Mouse (Mus musculus) urinary bladder, postnatal 25 days (tissue): ENCODE measurements around the gene Nol8.

Source experiments
- DNase-seq: peaks from one replicate; pipeline ENCODE4 v3.0.0; 2022; ENCODE audit warnings: low spot score

The Nol8 gene

GRCm38 (mm10) chr13:49684266-49684665 lies 31.4 kb downstream of the Nol8 start:
- DNase-seq: no peak

DNA sequence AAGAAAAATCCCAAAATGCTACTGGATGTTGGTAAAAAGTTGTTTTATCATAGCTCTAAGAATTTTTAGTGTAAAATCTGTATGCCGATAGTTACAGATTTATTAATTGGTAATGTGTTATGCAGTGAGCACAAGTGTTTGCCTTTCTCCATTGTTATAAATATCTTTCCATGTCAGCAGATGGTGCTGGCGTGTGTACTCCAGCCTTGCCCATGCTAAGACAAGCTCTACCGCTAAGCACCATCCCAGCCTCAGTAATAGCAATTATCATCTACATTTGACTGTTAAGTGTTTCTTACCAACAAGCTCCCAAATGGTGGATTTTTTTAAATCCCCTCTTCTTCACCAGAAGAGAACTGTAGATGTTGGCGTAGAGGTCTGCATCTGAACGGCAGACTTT lies 38.2 kb downstream of the Nol8 start:
- no peak for DNase-seq

GRCm38 (mm10) chr13:49703216-49703779 lies 50.4 kb downstream of the Nol8 start:
- no peak for DNase-seq

DNA sequence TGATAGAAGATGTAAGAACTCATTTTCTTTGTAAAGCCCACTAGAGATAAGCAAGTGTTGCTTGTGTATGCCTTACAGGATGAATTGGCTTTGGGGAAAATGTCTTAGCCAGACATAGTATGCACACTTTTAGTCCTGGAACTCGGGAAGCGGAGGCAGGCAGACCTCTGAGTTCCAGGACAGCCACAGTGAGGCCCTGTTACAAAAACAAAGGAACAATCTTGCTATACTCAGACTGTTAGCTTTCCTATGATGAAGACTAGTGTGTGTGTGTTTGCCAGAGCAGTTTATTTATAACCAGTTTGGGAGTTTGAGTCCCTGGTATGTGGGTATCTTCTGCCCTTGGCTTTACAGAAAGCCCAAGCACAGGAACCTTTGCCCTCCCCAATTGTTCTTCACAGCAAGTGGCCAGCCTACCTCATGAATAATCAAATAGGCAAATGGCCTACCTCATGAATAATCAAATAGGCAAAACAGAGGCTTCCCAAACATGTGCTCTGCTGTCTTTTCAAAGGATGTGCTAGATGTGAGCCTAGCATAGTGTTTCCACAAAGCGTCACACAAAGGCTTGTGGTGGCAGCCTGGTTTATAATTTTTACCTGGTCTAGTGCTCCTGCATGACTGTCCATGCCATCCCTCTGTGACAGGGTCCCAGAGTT lies 53.3 kb downstream of the Nol8 start:
- DNase-seq: no peak

DNA sequence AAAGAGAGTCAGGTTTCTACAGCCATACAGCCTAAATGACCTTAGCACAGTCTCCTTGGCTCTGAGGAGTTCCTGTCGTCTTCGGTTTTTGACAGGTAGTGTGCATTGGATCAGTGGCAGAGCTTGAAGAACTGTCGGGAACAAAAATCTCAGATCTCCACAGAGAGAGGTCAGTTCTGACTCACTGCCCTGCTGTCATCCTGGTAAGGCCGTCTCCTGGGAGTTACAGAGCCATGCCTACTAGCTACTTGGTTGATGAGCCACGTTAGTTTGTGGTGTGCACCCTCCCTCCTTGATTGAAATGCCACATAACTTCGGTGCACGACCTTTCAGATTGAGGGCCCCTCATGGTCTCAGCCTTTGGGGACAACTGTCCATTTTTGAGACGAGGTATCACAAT lies 55.4 kb downstream of the Nol8 start:
- no peak for DNase-seq

DNA sequence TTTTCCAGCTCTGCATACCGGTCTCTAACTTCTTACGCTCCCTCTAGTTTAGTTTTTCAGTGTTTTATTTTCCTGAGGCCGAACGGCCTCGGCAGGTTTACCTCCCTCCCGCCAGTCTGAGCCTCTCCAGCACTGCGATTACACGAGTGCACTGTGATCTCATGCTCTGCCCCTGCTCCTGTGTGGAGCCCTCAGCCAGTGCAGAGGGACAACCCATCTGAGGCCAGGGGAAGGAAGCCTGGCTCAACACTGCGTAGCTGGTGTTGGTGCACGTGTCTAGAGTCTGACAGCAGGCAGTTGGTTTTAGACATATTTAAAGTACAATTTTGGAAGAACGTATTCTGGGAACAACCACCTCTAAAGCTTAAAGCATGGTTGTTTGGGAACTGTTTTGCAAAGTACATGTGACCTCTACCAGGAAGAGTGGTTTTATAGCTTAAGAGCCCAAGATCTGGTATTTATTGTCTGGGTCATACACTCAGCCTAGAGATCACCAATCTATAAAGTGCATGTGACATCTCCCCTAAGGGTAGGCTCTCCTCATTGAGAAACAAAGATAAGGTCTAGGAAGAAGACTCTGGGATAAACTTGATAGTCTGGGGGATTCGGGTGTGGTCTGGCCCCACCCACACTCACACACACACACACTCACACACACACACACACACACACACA lies 59.3 kb downstream of the Nol8 start:
- no peak for DNase-seq

GRCm38 (mm10) chr13:49719310-49719709 lies 66.4 kb downstream of the Nol8 start:
- no peak for DNase-seq
